Mouse (Mus musculus) embryo, embryonic 10.5 days (tissue): Measurements from ENCODE around the gene Slc25a48.

Source experiments
- DNase-seq: peaks from one replicate; pipeline ENCODE4 v3.0.0-alpha.2; 2015; ENCODE audit warnings: low spot score

Slc25a48 gene

GRCm38 (mm10) chr13:56449239-56450030 is 11.3 kb downstream of the Slc25a48 start:
- no peak for DNase-seq

GRCm38 (mm10) chr13:56450035-56450434 is 11.9 kb downstream of the Slc25a48 start:
- DNase-seq = no peak

- no peak for DNase-seq
Observed at GRCm38 (mm10) chr13:56458001-56458400, 19.8 kb downstream of the Slc25a48 start.

GRCm38 (mm10) chr13:56461460-56461859 is 23.3 kb downstream of the Slc25a48 start:
- DNase-seq = no peak

- no peak for DNase-seq
Observed at GRCm38 (mm10) chr13:56462791-56463190, 24.6 kb downstream of the Slc25a48 start.

- no peak for DNase-seq
Observed at GRCm38 (mm10) chr13:56463261-56463660, 25.1 kb downstream of the Slc25a48 start.

GRCm38 (mm10) chr13:56463750-56464149 is 25.6 kb downstream of the Slc25a48 start:
- DNase-seq = no peak

GRCm38 (mm10) chr13:56467786-56468185 is 29.6 kb downstream of the Slc25a48 start:
- no peak for DNase-seq

GRCm38 (mm10) chr13:56468536-56468935 is 30.4 kb downstream of the Slc25a48 start:
- DNase-seq = no peak

- no peak for DNase-seq
Observed at GRCm38 (mm10) chr13:56471211-56471610, 33.1 kb downstream of the Slc25a48 start.

GRCm38 (mm10) chr13:56471951-56472350 is 33.8 kb downstream of the Slc25a48 start:
- peak; percentile 8 for DNase-seq

- DNase-seq = no peak
Observed at GRCm38 (mm10) chr13:56472661-56473060, 34.5 kb downstream of the Slc25a48 start.

GRCm38 (mm10) chr13:56475363-56475762 is 37.2 kb downstream of the Slc25a48 start:
- peak; percentile 84 for DNase-seq

- no peak for DNase-seq
Observed at GRCm38 (mm10) chr13:56476790-56477189, 38.6 kb downstream of the Slc25a48 start.

GRCm38 (mm10) chr13:56477271-56477670 is 39.1 kb downstream of the Slc25a48 start:
- peak; percentile 27 for DNase-seq

GRCm38 (mm10) chr13:56478027-56478426 is 39.9 kb downstream of the Slc25a48 start:
- DNase-seq = no peak

GRCm38 (mm10) chr13:56482146-56482545 is 44.0 kb downstream of the Slc25a48 start, which contains the start of gene Il9:
Gene Il9, minus strand, starts transcription at chr13:56482246.
- DNase-seq = no peak

- DNase-seq = no peak
Observed at GRCm38 (mm10) chr13:56488012-56488411, 49.9 kb downstream of the Slc25a48 start.

GRCm38 (mm10) chr13:56494440-56494839 is 56.3 kb downstream of the Slc25a48 start:
- DNase-seq = no peak

- DNase-seq = peak; percentile 25
Observed at GRCm38 (mm10) chr13:56500132-56500531, 62.0 kb downstream of the Slc25a48 start.

GRCm38 (mm10) chr13:56500636-56501035 is 62.5 kb downstream of the Slc25a48 start:
- DNase-seq = no peak

GRCm38 (mm10) chr13:56501866-56502420 is 63.8 kb downstream of the Slc25a48 start:
- no peak for DNase-seq

GRCm38 (mm10) chr13:56506871-56507496 is 68.8 kb downstream of the Slc25a48 start:
- DNase-seq = no peak
